ENCODE assay signal across 14 mouse cellular contexts in the genomic region with DNA sequence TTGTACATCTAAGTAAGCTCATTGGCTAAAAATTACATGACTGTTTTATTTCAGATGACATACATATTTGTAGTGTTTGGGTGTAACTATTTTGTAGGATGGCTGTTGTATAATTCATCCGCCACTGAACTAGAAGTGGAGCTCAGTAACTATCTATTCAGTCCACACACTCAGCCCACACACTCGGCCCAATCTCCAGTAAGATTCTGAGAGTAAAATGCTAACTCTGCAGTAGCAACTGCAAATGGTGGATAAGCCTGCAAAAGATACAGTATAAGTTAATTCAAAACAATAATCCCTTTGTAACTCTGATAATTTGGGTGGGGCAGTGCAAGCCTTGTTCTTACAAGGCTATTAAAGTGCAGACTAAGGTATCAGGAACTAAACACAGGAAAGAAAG.
DNase-seq lines count a peak whose midpoint lies in the region.
"Had no signal": no experiment of that assay in that cellular context is flagged by ENCODE, and none has a peak within 500 bp of the region (broad histone marks: within the 10 kb centered on the region; RNA-seq: fewer than 3 reads in every experiment).

No protein-coding gene starts in this region.

- intact Hi-C loops in gastrocnemius, postnatal 36 days (cut with DNase I): no loop called here

- peak; percentile 1 for DNase-seq in right cerebral cortex, adult 18-20 months
- DNase-seq in right cerebral cortex, postnatal 25 days: no peak
- DNase-seq in testis, postnatal 14 days (ENCODE audit: low spot score): peak; percentile 3
- DNase-seq in testis, postnatal 10 days (ENCODE audit: low spot score): no peak
- peak; percentile 1 for DNase-seq in brain, adult 2 months (ENCODE audit: low read depth, low spot score)
- DNase-seq in gastrocnemius, postnatal 36 days: no peak
- DNase-seq: adrenal gland, postnatal 10 days; adrenal gland, postnatal 25 days; cerebellum, adult 11-12 months; cerebellum, adult 2 months; cerebellum, adult 9-10 months; cerebellum, postnatal 10 days; cerebellum, postnatal 25 days; forebrain, postnatal 0 days had no signal

Comparison
In these comparisons a context has a peak if more than half of its experiments do, and no peak if none do; other contexts are left out.
1. DNase-seq: peak in right cerebral cortex, adult 18-20 months (single experiment), testis, postnatal 14 days (single experiment) and brain, adult 2 months (single experiment); none in right cerebral cortex, postnatal 25 days (single experiment), testis, postnatal 10 days (single experiment) and gastrocnemius, postnatal 36 days (0 of 2).